Mouse (Mus musculus) megakaryocyte, embryonic 14.5 days (primary cell): Measurements from ENCODE around the gene Prickle4.

Experiments
- FLI1 ChIP-seq: IDR thresholded peaks from 2 replicates; pipeline ENCODE4 v1.6.1; 2012; ENCODE audit warnings: low read length, inconsistent platforms, mixed read lengths
- GATA1 ChIP-seq: IDR thresholded peaks from 3 replicates; pipeline ENCODE4 v1.6.1; 2012; ENCODE audit warnings: mixed read lengths, low read length, inconsistent platforms, borderline replicate concordance

DNA sequence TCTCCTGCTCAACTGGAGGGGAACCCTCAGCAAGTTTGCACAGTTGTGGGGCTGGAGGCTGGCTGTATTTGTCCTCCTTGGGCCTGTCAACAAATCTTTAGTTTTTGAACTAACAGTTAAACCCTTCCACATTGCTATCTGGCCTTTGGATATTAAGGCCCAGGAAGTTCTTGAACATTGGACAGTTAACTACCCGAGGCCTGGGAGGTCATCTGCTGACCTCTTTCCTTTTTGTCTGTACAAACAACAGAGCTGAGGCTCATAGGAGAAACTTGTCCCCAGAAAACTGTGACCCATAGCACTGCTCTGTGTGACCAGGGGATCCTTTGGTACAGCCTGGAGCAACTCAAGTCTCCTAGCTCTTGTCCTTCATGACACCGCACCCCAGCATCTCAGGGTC is 4.5 kb upstream of the Prickle4 start:
- no peak for TF ChIP-seq GATA1
- TF ChIP-seq FLI1 = no peak
